Mouse (Mus musculus) heart, embryonic 12.5 days (tissue): ENCODE measurements at regions not wholly inside any gene's neighbourhood (a gene's known extent, or its start where the extent isn't known, plus 50 kb on each side); places are given as distances from the start of the nearest gene placed in this dataset.
A peak's percentile ranks its signal among the peaks of the same experiment; 100 is the strongest.

Experiments used
- ATAC-seq: fragments of 200-750 bp; cut with Nextera tagmentation; 2 replicates; pipeline ENCODE4 v1.8.0; 2017; ENCODE audit warnings: moderate TSS enrichment, moderate library complexity; ENCODE audit not compliant: insufficient number of reproducible peaks, low FRiP score
- H3K27ac ChIP-seq: fragments of 300-500 bp; sonication (generic); 2 replicates; pipeline ENCODE4 v1.5.1; 2016; ENCODE audit warnings: mild to moderate bottlenecking, moderate library complexity; ENCODE audit not compliant: poor library complexity, severe bottlenecking
- H3K27me3 ChIP-seq: fragments of 300-500 bp; sonication (generic); replicated peaks from 2 replicates; pipeline ENCODE4 v1.6.1; 2016; ENCODE audit warnings: mild to moderate bottlenecking, moderate library complexity
- H3K36me3 ChIP-seq: fragments of 300-500 bp; sonication (generic); 2 replicates; pipeline ENCODE4 v1.6.1; 2016; ENCODE audit warnings: mild to moderate bottlenecking, moderate library complexity
- H3K4me1 ChIP-seq: fragments of 300-500 bp; sonication (generic); replicated peaks from 2 replicates; pipeline ENCODE4 v1.6.1; 2016; ENCODE audit warnings: mild to moderate bottlenecking
- H3K4me2 ChIP-seq: fragments of 300-500 bp; sonication (generic); 2 replicates; pipeline ENCODE4 v1.6.1; 2016; ENCODE audit warnings: mild to moderate bottlenecking, moderate library complexity
- H3K4me3 ChIP-seq: fragments of 300-500 bp; sonication (generic); 2 replicates; pipeline ENCODE4 v1.5.1; 2016; ENCODE audit warnings: mild to moderate bottlenecking
- H3K9ac ChIP-seq: fragments of 300-500 bp; sonication (generic); 2 replicates; pipeline ENCODE4 v1.6.1; 2016; ENCODE audit warnings: mild to moderate bottlenecking, moderate library complexity
- H3K9me3 ChIP-seq: fragments of 300-500 bp; sonication (generic); replicated peaks from 2 replicates; pipeline ENCODE4 v1.6.1; 2016; ENCODE audit warnings: mild to moderate bottlenecking, moderate library complexity
- WGBS: fragments of 180-500 bp; shearing (Covaris S2); methylation state at CpG from one replicate; pipeline ENCODE4 v1.1.7; 2016; 5-methylcytosine and 5-hydroxymethylcytosine counted together

GRCm38 (mm10) chr15:93189266-93189855 is 85.6 kb downstream of the Gxylt1 start:
- no peak overlapping the region for H3K27ac ChIP-seq

DNA sequence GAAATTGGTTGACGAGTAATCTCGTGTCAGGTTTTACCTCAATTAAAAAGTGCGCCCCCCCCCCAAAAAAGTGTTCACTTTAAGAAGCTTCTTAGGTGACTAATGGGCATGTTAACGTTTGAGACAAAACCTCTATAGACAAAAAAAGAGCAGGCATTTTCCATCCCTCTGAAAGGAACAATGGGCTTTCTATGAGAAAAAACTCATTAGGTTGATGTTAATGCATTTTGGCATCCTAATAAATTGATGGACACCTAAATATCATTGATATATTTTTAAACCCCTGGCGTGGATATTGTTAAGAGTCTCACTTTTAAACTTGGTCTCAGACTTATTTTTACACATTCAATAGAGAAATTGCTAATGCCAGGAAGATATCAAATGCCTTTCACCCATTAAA is 98.8 kb downstream of the Gxylt1 start:
- Histone ChIP-seq H3K27ac (no peak overlapping the region), H3K9me3 (no peaks in the 10 kb centered on the region), H3K9ac (no peak overlapping the region), H3K27me3 (no peaks in the 10 kb centered on the region), H3K4me2 (no peak overlapping the region), H3K4me1 (no peaks in the 10 kb centered on the region), H3K4me3 (no peak overlapping the region), H3K36me3 (no peaks in the 10 kb centered on the region)
- ATAC-seq = no peak
- 82% methylated on average over 5 of the region's 5 CpGs for WGBS

More at GRCm38 (mm10) chr15:93189266-93189855, 85.6 kb downstream of the Gxylt1 start:
- no peak overlapping the region for H3K9ac ChIP-seq
- H3K4me1 ChIP-seq = peaks cover 6% of the 10 kb centered on the region; the same call in 1 of the 2 replicates
- no peak for ATAC-seq
- no peak overlapping the region for H3K4me3 ChIP-seq
- H3K27me3 ChIP-seq = no peaks in the 10 kb centered on the region
- no peaks in the 10 kb centered on the region for H3K36me3 ChIP-seq
- H3K4me2 ChIP-seq = no peak overlapping the region
- no peaks in the 10 kb centered on the region for H3K9me3 ChIP-seq
- WGBS = 88% methylated on average over 7 of the region's 7 CpGs

DNA sequence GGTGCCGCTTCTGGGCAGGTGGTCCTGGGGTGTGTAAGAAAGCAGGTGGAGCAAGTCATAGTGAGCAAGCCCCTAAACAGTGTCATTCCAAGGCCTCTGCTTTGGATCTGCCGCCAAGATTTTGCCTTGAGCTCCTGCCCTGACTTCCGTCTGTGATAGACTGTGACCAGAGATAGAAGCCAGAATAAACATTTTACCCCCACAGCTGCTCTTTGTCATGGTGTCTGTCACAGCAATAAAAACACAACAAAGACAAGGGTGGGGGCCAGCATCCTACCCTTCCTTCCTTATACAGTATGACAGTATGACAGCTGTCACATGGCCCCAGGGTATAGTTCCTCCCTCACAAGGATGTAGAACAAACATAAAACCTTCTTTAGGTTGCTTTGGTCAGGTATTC is 106.2 kb downstream of the Gxylt1 start:
- no peaks in the 10 kb centered on the region for H3K4me1 ChIP-seq
- WGBS = 52% methylated on average over 3 of the region's 3 CpGs
- H3K27me3 ChIP-seq = no peaks in the 10 kb centered on the region
- H3K4me2 ChIP-seq = no peak overlapping the region
- peaks cover 9% of the 10 kb centered on the region; the same call in 1 of the 2 replicates for H3K9me3 ChIP-seq
- H3K27ac ChIP-seq = 0 out of 2 replicates have a peak overlapping the region, but pooled peaks have one; percentile 7
- H3K9ac ChIP-seq = no peak overlapping the region
- peak; percentile 84 for ATAC-seq
- H3K36me3 ChIP-seq = no peaks in the 10 kb centered on the region
- no peak overlapping the region for H3K4me3 ChIP-seq

DNA sequence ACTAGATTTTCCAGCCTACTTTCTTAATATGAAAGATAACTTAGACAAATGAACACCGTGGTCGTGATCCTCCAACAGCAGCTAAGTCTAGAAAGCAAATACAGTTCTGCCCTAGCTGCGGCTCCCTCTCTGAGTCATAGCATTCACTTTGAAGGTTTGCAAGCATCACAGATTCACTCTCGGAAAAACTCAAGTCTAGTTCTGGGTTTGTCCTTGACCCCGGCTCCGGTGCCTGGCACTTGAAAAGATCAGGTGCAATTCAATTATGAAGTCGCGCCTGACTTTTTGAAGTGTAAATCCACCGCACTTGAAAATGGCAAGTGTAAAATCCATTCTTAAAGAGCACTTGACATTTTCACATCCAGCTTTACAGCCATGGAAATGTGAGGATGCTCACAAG is 107.5 kb downstream of the Gxylt1 start:
- no peak overlapping the region for H3K27ac ChIP-seq
- no peaks in the 10 kb centered on the region for H3K36me3 ChIP-seq
- H3K9me3 ChIP-seq = peaks cover 9% of the 10 kb centered on the region; the same call in 1 of the 2 replicates
- H3K4me3 ChIP-seq = no peak overlapping the region
- H3K27me3 ChIP-seq = no peaks in the 10 kb centered on the region
- no peak for ATAC-seq
- no peak overlapping the region for H3K9ac ChIP-seq
- H3K4me1 ChIP-seq = no peaks in the 10 kb centered on the region
- no peak overlapping the region for H3K4me2 ChIP-seq
- 75% methylated on average over 9 of the region's 9 CpGs for WGBS

GRCm38 (mm10) chr15:93161924-93162910 is 112.8 kb downstream of the Gxylt1 start:
- H3K27ac ChIP-seq = peak overlapping the region; percentile 60; the same call in 1 of the 2 replicates
- 0 out of 2 replicates have a peak overlapping the region, but pooled peaks have one; percentile 11 for H3K4me2 ChIP-seq
- no peaks in the 10 kb centered on the region for H3K36me3 ChIP-seq

GRCm38 (mm10) chr15:93161329-93161728 is 113.7 kb downstream of the Gxylt1 start:
- Histone ChIP-seq H3K36me3 (no peaks in the 10 kb centered on the region), H3K27ac (no peak overlapping the region), H3K9me3 (peaks cover 4% of the 10 kb centered on the region), H3K9ac (no peak overlapping the region), H3K27me3 (no peaks in the 10 kb centered on the region), H3K4me1 (no peaks in the 10 kb centered on the region), H3K4me2 (no peak overlapping the region), H3K4me3 (no peak overlapping the region)
- 70% methylated on average over 7 of the region's 7 CpGs for WGBS
- no peak for ATAC-seq

More at GRCm38 (mm10) chr15:93161924-93162910, 112.8 kb downstream of the Gxylt1 start:
- Histone ChIP-seq H3K9me3 (peaks cover 11% of the 10 kb centered on the region), H3K4me1 (no peaks in the 10 kb centered on the region), H3K9ac (no peak overlapping the region), H3K4me3 (no peak overlapping the region), H3K27me3 (no peaks in the 10 kb centered on the region)
- 73% methylated on average over 25 of the region's 25 CpGs for WGBS
- peak; percentile 36; the same call in 1 of the 2 replicates for ATAC-seq

GRCm38 (mm10) chr15:93155756-93156155 is 119.2 kb downstream of the Gxylt1 start:
- H3K9me3 ChIP-seq = peaks cover 7% of the 10 kb centered on the region
- H3K27ac ChIP-seq = no peak overlapping the region
- ATAC-seq = no peak
- H3K4me2 ChIP-seq = no peak overlapping the region
- H3K36me3 ChIP-seq = no peaks in the 10 kb centered on the region
- H3K4me1 ChIP-seq = no peaks in the 10 kb centered on the region
- 75% methylated on average over 3 of the region's 3 CpGs for WGBS
- H3K9ac ChIP-seq = no peak overlapping the region
- no peak overlapping the region for H3K4me3 ChIP-seq
- no peaks in the 10 kb centered on the region for H3K27me3 ChIP-seq

- H3K9ac ChIP-seq = no peak overlapping the region
- no peak overlapping the region for H3K4me2 ChIP-seq
- peaks cover 3% of the 10 kb centered on the region; the same call in 1 of the 2 replicates for H3K9me3 ChIP-seq
- no peaks in the 10 kb centered on the region for H3K36me3 ChIP-seq
- ATAC-seq = no peak
- no peaks in the 10 kb centered on the region for H3K27me3 ChIP-seq
- WGBS = 46% methylated on average over 4 of the region's 4 CpGs
- H3K27ac ChIP-seq = no peak overlapping the region
- no peaks in the 10 kb centered on the region for H3K4me1 ChIP-seq
- no peak overlapping the region for H3K4me3 ChIP-seq
Observed at GRCm38 (mm10) chr15:93154022-93154421, 121.0 kb downstream of the Gxylt1 start.

DNA sequence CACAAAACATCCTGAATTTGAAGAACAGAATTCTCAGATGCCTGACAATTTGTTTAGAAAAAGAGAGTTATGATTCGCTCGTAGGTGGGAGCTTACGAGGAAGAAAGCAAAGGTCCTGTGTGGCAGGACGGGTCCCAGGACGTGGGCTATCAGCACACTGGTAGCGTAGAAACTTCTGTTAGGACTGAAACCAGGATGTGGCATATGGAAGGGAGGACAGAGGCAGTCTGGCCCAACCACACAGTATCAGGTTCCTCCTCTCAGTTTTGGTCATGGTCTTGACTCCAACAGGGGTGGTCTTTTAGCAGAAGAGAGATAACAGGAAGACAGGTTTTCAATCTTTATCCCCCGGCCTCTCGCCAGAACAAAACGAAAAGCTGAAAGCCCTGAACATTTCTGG is 130.1 kb downstream of the Gxylt1 start:
- H3K9ac ChIP-seq = no peak overlapping the region
- H3K4me2 ChIP-seq = no peak overlapping the region
- H3K9me3 ChIP-seq = no peaks in the 10 kb centered on the region
- no peaks in the 10 kb centered on the region for H3K27me3 ChIP-seq
- no peaks in the 10 kb centered on the region for H3K4me1 ChIP-seq
- no peaks in the 10 kb centered on the region for H3K36me3 ChIP-seq
- no peak for ATAC-seq
- H3K4me3 ChIP-seq = no peak overlapping the region
- no peak overlapping the region for H3K27ac ChIP-seq
- WGBS = 66% methylated on average over 9 of the region's 9 CpGs

- ATAC-seq = no peak
- no peaks in the 10 kb centered on the region for H3K9me3 ChIP-seq
- WGBS = 71% methylated on average over 4 of the region's 4 CpGs
- H3K4me3 ChIP-seq = no peak overlapping the region
- no peaks in the 10 kb centered on the region for H3K27me3 ChIP-seq
- no peak overlapping the region for H3K27ac ChIP-seq
- no peak overlapping the region for H3K9ac ChIP-seq
- no peaks in the 10 kb centered on the region for H3K36me3 ChIP-seq
- H3K4me1 ChIP-seq = no peaks in the 10 kb centered on the region
- no peak overlapping the region for H3K4me2 ChIP-seq
Observed at GRCm38 (mm10) chr15:93144264-93144663, 130.7 kb downstream of the Gxylt1 start.

GRCm38 (mm10) chr15:93133379-93133778 is 141.6 kb downstream of the Gxylt1 start:
- WGBS = 74% methylated on average over 18 of the region's 18 CpGs
- no peaks in the 10 kb centered on the region for H3K36me3 ChIP-seq

More at GRCm38 (mm10) chr15:93133379-93133778, 141.6 kb downstream of the Gxylt1 start:
- Histone ChIP-seq H3K4me3 (no peak overlapping the region), H3K9me3 (0 out of 2 replicates have a peak, but pooled peaks cover 3% of the 10 kb centered on the region), H3K4me1 (no peaks in the 10 kb centered on the region), H3K9ac (no peak overlapping the region), H3K27me3 (no peaks in the 10 kb centered on the region), H3K4me2 (peak overlapping the region; percentile 18; the same call in 1 of the 2 replicates), H3K27ac (no peak overlapping the region)
- no peak for ATAC-seq
